Mouse (Mus musculus): ENCODE results near the gene Dusp8.

GRCm38 (mm10) chr7:142077138-142077537 is 18.5 kb downstream of the Dusp8 start:
- no peak for TF ChIP-seq MAFK (IDR thresholded peaks at IDR 0.05; ENCODE audit: insufficient read depth, low read depth, low read length)
- no peak for TF ChIP-seq HCFC1 (IDR thresholded peaks at IDR 0.05; ENCODE audit: borderline replicate concordance, insufficient read depth, low read length)
- no peak for TF ChIP-seq ZNF384 (IDR thresholded peaks at IDR 0.05; ENCODE audit: low read depth, low read length)
- no peak for TF ChIP-seq ZC3H11A (IDR thresholded peaks at IDR 0.05; ENCODE audit: borderline replicate concordance, low read depth, low read length)
- no peak for TF ChIP-seq CHD2 (IDR thresholded peaks at IDR 0.05; ENCODE audit: low read depth, low read length)
